Mouse (Mus musculus): ENCODE measurements around the gene Mob3a. TPM values are rescaled to one million over a fixed set of nuclear protein-coding genes. Genes with fewer than 3 reads are reported as not detected.

The Mob3a gene
- total RNA-seq, 2 experiments from 2014 or later = 22.8 to 38.6 TPM

- ATAC-seq (replicated peaks; ENCODE audit: low FRiP score, low TSS enrichment, poor library complexity, severe bottlenecking) = no peak
Observed at GRCm38 (mm10) chr10:80646936-80647335, 54.8 kb downstream of the Mob3a start.

GRCm38 (mm10) chr10:80635345-80635744 lies 66.4 kb downstream of the Mob3a start:
- no peak for ATAC-seq (replicated peaks; ENCODE audit: low FRiP score, low TSS enrichment, poor library complexity, severe bottlenecking)

Other genes with a start within 250 kb of the Mob3a start
- gene Onecut3, start 207.1 kb downstream of the Mob3a start, total RNA-seq (2014; fragmentation: Nextera tagmentation) = not detected in 2 replicates
- gene Onecut3, start 207.1 kb downstream of the Mob3a start, total RNA-seq (2017) = not detected in 2 replicates
- not detected in 2 replicates for gene Atp8b3, start 162.9 kb downstream of the Mob3a start, total RNA-seq (2014; fragmentation: Nextera tagmentation)
- not detected in 2 replicates for gene Atp8b3, start 162.9 kb downstream of the Mob3a start, total RNA-seq (2017)
- gene Rexo1, start 140.4 kb downstream of the Mob3a start, total RNA-seq (2014; fragmentation: Nextera tagmentation) = 52.1 and 57.1 TPM in 2 replicates
- 9.8 and 15.3 TPM in 2 replicates for gene Rexo1, start 140.4 kb downstream of the Mob3a start, total RNA-seq (2017)
- 21.0 and 24.9 TPM in 2 replicates for gene Klf16, start 124.7 kb downstream of the Mob3a start, total RNA-seq (2014; fragmentation: Nextera tagmentation)
- gene Klf16, start 124.7 kb downstream of the Mob3a start, total RNA-seq (2017) = 7.2 and 14.6 TPM in 2 replicates
- gene Abhd17a, start 111.6 kb downstream of the Mob3a start, total RNA-seq (2014; fragmentation: Nextera tagmentation) = 55.0 and 63.1 TPM in 2 replicates
- 13.7 and 19.4 TPM in 2 replicates for gene Abhd17a, start 111.6 kb downstream of the Mob3a start, total RNA-seq (2017)
- 56.1 and 71.8 TPM in 2 replicates for gene Scamp4, start 99.1 kb downstream of the Mob3a start, total RNA-seq (2014; fragmentation: Nextera tagmentation)
- 12.7 and 23.3 TPM in 2 replicates for gene Scamp4, start 99.1 kb downstream of the Mob3a start, total RNA-seq (2017)
- 2.7 and 9.1 TPM in 2 replicates for gene Adat3, start 99.1 kb downstream of the Mob3a start, total RNA-seq (2014; fragmentation: Nextera tagmentation)
- gene Adat3, start 99.1 kb downstream of the Mob3a start, total RNA-seq (2017) = 11.0 TPM in 1 of 2 replicates, not detected in the other
- gene Gm49322, start 96.0 kb downstream of the Mob3a start, total RNA-seq (2014; fragmentation: Nextera tagmentation) = 0.68 and 1.6 TPM in 2 replicates
- 0.08 and 0.42 TPM in 2 replicates for gene Gm49322, start 96.0 kb downstream of the Mob3a start, total RNA-seq (2017)
- 70.2 and 93.3 TPM in 2 replicates for gene Csnk1g2, start 79.1 kb downstream of the Mob3a start, total RNA-seq (2014; fragmentation: Nextera tagmentation)
- 117 and 120 TPM in 2 replicates for gene Csnk1g2, start 79.1 kb downstream of the Mob3a start, total RNA-seq (2017)
- gene Btbd2, start 44.9 kb downstream of the Mob3a start, total RNA-seq (2014; fragmentation: Nextera tagmentation) = 27.4 and 32.0 TPM in 2 replicates
- 11.8 and 14.8 TPM in 2 replicates for gene Btbd2, start 44.9 kb downstream of the Mob3a start, total RNA-seq (2017)
- 149 and 158 TPM in 2 replicates for gene Mknk2, start 23.9 kb downstream of the Mob3a start, total RNA-seq (2014; fragmentation: Nextera tagmentation)
- gene Mknk2, start 23.9 kb downstream of the Mob3a start, total RNA-seq (2017) = 78.4 and 117 TPM in 2 replicates
- 22.8 and 26.4 TPM in 2 replicates for gene Izumo4, start 207 bp upstream of the Mob3a start, total RNA-seq (2014; fragmentation: Nextera tagmentation)
- gene Izumo4, start 207 bp upstream of the Mob3a start, total RNA-seq (2017) = 3.0 and 4.5 TPM in 2 replicates
- gene Ap3d1, start 40.3 kb upstream of the Mob3a start, total RNA-seq (2014; fragmentation: Nextera tagmentation) = 54.1 and 79.5 TPM in 2 replicates
- gene Ap3d1, start 40.3 kb upstream of the Mob3a start, total RNA-seq (2017) = 36.6 and 37.8 TPM in 2 replicates
- 67.0 and 83.2 TPM in 2 replicates for gene Dot1l, start 53.2 kb upstream of the Mob3a start, total RNA-seq (2014; fragmentation: Nextera tagmentation)
- 9.9 and 14.0 TPM in 2 replicates for gene Dot1l, start 53.2 kb upstream of the Mob3a start, total RNA-seq (2017)
- gene Sf3a2, start 96.2 kb upstream of the Mob3a start, total RNA-seq (2014; fragmentation: Nextera tagmentation) = 97.7 and 118 TPM in 2 replicates
- gene Sf3a2, start 96.2 kb upstream of the Mob3a start, total RNA-seq (2017) = 24.1 and 27.1 TPM in 2 replicates
- gene Plekhj1, start 96.6 kb upstream of the Mob3a start, total RNA-seq (2014; fragmentation: Nextera tagmentation) = 114 and 155 TPM in 2 replicates
- gene Plekhj1, start 96.6 kb upstream of the Mob3a start, total RNA-seq (2017) = 41.1 and 51.5 TPM in 2 replicates
- 0.59 TPM in 1 of 2 replicates, not detected in the other for gene Amh, start 103.3 kb upstream of the Mob3a start, total RNA-seq (2014; fragmentation: Nextera tagmentation)
- not detected in 2 replicates for gene Amh, start 103.3 kb upstream of the Mob3a start, total RNA-seq (2017)
- not detected in 2 replicates for gene Jsrp1, start 111.5 kb upstream of the Mob3a start, total RNA-seq (2014; fragmentation: Nextera tagmentation)
- gene Jsrp1, start 111.5 kb upstream of the Mob3a start, total RNA-seq (2017) = not detected in 2 replicates
- 1,436 and 1,526 TPM in 2 replicates for gene Oaz1, start 124.7 kb upstream of the Mob3a start, total RNA-seq (2014; fragmentation: Nextera tagmentation)
- gene Oaz1, start 124.7 kb upstream of the Mob3a start, total RNA-seq (2017) = 220 and 353 TPM in 2 replicates
- 1.6 TPM in 1 of 2 replicates, not detected in the other for gene Lingo3, start 142.1 kb upstream of the Mob3a start, total RNA-seq (2014; fragmentation: Nextera tagmentation)
- gene Lingo3, start 142.1 kb upstream of the Mob3a start, total RNA-seq (2017) = not detected in 2 replicates
- gene Lsm7, start 153.2 kb upstream of the Mob3a start, total RNA-seq (2014; fragmentation: Nextera tagmentation) = 291 and 326 TPM in 2 replicates
- gene Lsm7, start 153.2 kb upstream of the Mob3a start, total RNA-seq (2017) = 401 and 445 TPM in 2 replicates
- 116 and 117 TPM in 2 replicates for gene Sppl2b, start 153.3 kb upstream of the Mob3a start, total RNA-seq (2014; fragmentation: Nextera tagmentation)
- 45.6 and 65.4 TPM in 2 replicates for gene Sppl2b, start 153.3 kb upstream of the Mob3a start, total RNA-seq (2017)
- 0.22 TPM in 1 of 2 replicates, not detected in the other for gene Tmprss9, start 169.9 kb upstream of the Mob3a start, total RNA-seq (2014; fragmentation: Nextera tagmentation)
- gene Tmprss9, start 169.9 kb upstream of the Mob3a start, total RNA-seq (2017) = not detected in 2 replicates
- gene Timm13, start 199.0 kb upstream of the Mob3a start, total RNA-seq (2014; fragmentation: Nextera tagmentation) = 206 and 233 TPM in 2 replicates
- 27.7 and 49.2 TPM in 2 replicates for gene Timm13, start 199.0 kb upstream of the Mob3a start, total RNA-seq (2017)
- gene Lmnb2, start 216.3 kb upstream of the Mob3a start, total RNA-seq (2014; fragmentation: Nextera tagmentation) = 14.9 and 24.4 TPM in 2 replicates
- 24.0 and 29.0 TPM in 2 replicates for gene Lmnb2, start 216.3 kb upstream of the Mob3a start, total RNA-seq (2017)
- not detected in 2 replicates for gene Gadd45b, start 228.1 kb upstream of the Mob3a start, total RNA-seq (2014; fragmentation: Nextera tagmentation)
- 7.5 and 8.7 TPM in 2 replicates for gene Gadd45b, start 228.1 kb upstream of the Mob3a start, total RNA-seq (2017)

All from megakaryocyte-erythroid progenitor cell, adult 5-6 weeks (primary cell).